Mouse (Mus musculus) ES-Bruce4 (cell line): Measurements from ENCODE around the gene Diexf. TPM values are rescaled to one million over a fixed set of nuclear protein-coding genes. Genes with fewer than 3 reads are reported as not detected.

ENCODE experiments used
- H3K27ac ChIP-seq: 2 replicates; pipeline ENCODE4 v1.5.1; 2012; ENCODE audit warnings: low read length, inconsistent platforms; ENCODE audit not compliant: insufficient read depth
- H3K27me3 ChIP-seq: 2 replicates; pipeline ENCODE4 v1.6.1; 2012; ENCODE audit warnings: mild to moderate bottlenecking, low read length, inconsistent platforms; ENCODE audit not compliant: control insufficient read depth, poor library complexity, insufficient read depth, severe bottlenecking
- H3K36me3 ChIP-seq: 2 replicates; pipeline ENCODE4 v1.6.1; 2012; ENCODE audit warnings: inconsistent platforms, mild to moderate bottlenecking, low read length, moderate library complexity; ENCODE audit not compliant: control insufficient read depth, poor library complexity, insufficient read depth, severe bottlenecking
- H3K4me1 ChIP-seq: one replicate; pipeline ENCODE4 v1.8.1; 2011; ENCODE audit warnings: low read length; ENCODE audit not compliant: control insufficient read depth, insufficient read depth
- H3K4me3 ChIP-seq: 2 replicates; pipeline ENCODE4 v1.5.1; 2011; ENCODE audit warnings: low read depth, mild to moderate bottlenecking, low read length
- H3K9ac ChIP-seq: 2 replicates; pipeline ENCODE4 v1.6.1; 2012; ENCODE audit warnings: low read depth, mild to moderate bottlenecking, inconsistent platforms; ENCODE audit not compliant: poor library complexity, severe bottlenecking
- H3K9me3 ChIP-seq: replicated peaks from 2 replicates; pipeline ENCODE4 v1.6.1; 2012; ENCODE audit warnings: mild to moderate bottlenecking, low read length, inconsistent platforms; ENCODE audit not compliant: control insufficient read depth, poor library complexity, insufficient read depth, severe bottlenecking
- CTCF ChIP-seq: IDR thresholded peaks from one replicate; pipeline ENCODE4 v1.8.1; 2011; ENCODE audit warnings: low read depth, low read length
- EP300 ChIP-seq: IDR thresholded peaks from 2 replicates; pipeline ENCODE4 v1.6.1; 2011; ENCODE audit warnings: low read depth, low read length; ENCODE audit not compliant: insufficient read depth
- POLR2A ChIP-seq: IDR thresholded peaks from one replicate; pipeline ENCODE4 v1.8.1; 2011; ENCODE audit warnings: low read length; ENCODE audit not compliant: insufficient read depth
- polyA plus RNA-seq: library from polyadenylated mRNA; stranded (reverse); fragments of >200 nt; gene quantifications from 2 replicates; pipeline ENCODE4 v1.2.4, GENCODE M21; 2011; ENCODE audit warnings: low read depth; ENCODE audit not compliant: missing spikeins, insufficient read depth, insufficient read length

Gene Diexf
- polyA plus RNA-seq, 1 experiment: 70.6 TPM

DNA sequence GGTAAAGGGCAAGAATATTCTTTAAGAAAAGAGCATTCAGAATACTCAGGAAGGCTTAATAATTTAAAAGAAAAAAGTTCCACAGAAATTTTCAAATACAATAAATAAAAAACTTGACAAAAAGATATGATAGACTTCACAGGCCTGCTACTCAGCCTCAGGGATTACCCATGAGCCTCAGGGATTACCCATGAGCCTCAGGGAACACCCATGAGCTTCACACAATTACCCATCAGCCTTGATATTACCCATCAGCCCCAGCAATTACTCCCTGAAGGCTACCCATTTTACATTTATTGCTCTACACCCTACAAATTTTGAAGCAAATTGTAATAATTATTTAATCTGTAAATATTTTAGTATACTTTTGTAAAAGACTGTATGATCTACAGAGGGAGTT is 2.3 kb upstream of the Diexf start:
- TF ChIP-seq EP300 (no peak), POLR2A (no peak), CTCF (no peak)
- Histone ChIP-seq H3K27me3 (no peaks in the 10 kb centered on the region), H3K9ac (no peak overlapping the region), H3K4me1 (no peaks in the 10 kb centered on the region), H3K27ac (no peak overlapping the region), H3K36me3 (peaks cover 4% of the 10 kb centered on the region; the same call in 1 of the 2 replicates), H3K4me3 (no peak overlapping the region), H3K9me3 (no peaks in the 10 kb centered on the region)

DNA sequence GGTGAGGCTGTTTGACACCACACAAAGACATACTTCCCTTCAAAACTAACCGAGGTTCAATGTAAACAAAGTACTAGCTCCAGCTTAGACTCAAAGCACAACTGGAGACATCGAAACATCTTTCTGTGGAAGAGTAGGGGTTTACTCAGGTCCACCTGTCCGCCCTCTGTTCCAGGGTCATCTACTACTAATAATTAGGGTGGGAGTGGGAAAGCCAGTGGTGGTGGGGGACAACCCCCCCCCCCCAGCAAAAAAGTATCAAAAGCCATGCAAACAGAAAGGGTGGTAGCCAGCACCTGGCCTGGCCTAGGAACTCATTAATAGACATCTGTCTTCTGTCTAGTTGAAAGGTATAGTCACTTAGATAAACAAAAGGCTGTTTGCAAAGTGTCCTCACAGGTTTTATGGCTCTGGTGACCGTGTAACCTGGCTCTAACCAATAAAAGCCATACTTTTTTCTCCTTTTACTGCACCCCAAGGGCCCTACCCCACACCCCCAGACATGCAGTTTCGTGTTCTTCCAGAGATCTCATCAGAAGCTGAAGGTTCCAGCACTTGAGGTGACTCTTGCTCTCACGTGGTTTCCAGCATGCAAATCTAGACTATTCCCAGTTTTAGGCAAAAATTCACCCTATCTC is 1.4 kb upstream of the Diexf start:
- no peaks in the 10 kb centered on the region for H3K9me3 ChIP-seq
- no peaks in the 10 kb centered on the region for H3K27me3 ChIP-seq
- no peak overlapping the region for H3K9ac ChIP-seq
- H3K4me3 ChIP-seq: no peak overlapping the region
- no peak overlapping the region for H3K27ac ChIP-seq
- no peak for TF ChIP-seq POLR2A
- TF ChIP-seq EP300: no peak
- no peak for TF ChIP-seq CTCF
- peaks cover 11% of the 10 kb centered on the region; the same call in 1 of the 2 replicates for H3K36me3 ChIP-seq
- H3K4me1 ChIP-seq: no peaks in the 10 kb centered on the region

DNA sequence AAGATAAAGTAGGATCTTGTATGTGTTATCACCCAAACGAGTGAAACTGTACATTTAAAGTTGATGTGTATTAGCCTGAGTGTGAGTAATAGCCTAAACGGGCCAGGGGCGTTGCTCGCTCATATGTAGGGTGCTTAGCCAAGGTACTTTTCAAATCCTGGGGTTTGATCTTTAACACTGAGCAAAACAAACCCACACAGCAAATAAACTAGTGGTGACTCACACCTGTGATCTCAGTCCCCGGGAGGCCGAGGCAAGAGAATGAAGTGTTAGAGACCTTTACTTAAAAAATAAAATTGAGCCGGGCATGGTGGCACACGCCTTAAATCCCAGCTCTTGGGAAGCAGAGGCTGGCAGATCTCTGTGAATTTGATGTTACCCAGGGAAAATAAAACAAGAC is 767 bp upstream of the Diexf start:
- no peak overlapping the region for H3K27ac ChIP-seq
- no peaks in the 10 kb centered on the region for H3K27me3 ChIP-seq
- no peaks in the 10 kb centered on the region for H3K4me1 ChIP-seq
- no peak overlapping the region for H3K4me3 ChIP-seq
- peaks cover 11% of the 10 kb centered on the region; the same call in 1 of the 2 replicates for H3K36me3 ChIP-seq
- H3K9ac ChIP-seq: peak overlapping the region; percentile 44; the same call in 1 of the 2 replicates
- TF ChIP-seq POLR2A (no peak), CTCF (no peak), EP300 (no peak)
- H3K9me3 ChIP-seq: no peaks in the 10 kb centered on the region

DNA sequence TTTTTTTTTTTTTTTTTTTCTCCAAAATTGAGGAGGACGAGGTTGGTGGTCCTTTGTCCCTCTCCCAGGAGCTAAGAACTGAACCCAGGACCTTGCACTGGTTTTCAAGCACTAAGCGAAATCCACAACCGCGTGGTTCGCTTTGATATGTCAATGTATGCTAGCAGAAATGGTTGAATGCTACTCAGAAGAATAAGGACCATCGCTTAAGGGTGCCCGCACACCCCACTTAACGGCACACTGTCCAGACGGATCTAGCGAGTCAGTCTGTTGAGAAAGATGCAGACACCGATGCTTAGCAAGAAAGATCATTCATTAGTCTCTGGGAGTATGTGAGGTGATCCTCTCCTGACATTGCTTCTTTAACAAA is 369 bp upstream of the Diexf start:
- TF ChIP-seq POLR2A (no peak), EP300 (no peak), CTCF (no peak)
- H3K27me3 ChIP-seq: no peaks in the 10 kb centered on the region
- H3K36me3 ChIP-seq: peaks cover 12% of the 10 kb centered on the region; the same call in 1 of the 2 replicates
- no peak overlapping the region for H3K27ac ChIP-seq
- H3K9me3 ChIP-seq: no peaks in the 10 kb centered on the region
- H3K9ac ChIP-seq: peak overlapping the region; percentile 44
- H3K4me3 ChIP-seq: peak overlapping the region; percentile 70
- no peaks in the 10 kb centered on the region for H3K4me1 ChIP-seq

DNA sequence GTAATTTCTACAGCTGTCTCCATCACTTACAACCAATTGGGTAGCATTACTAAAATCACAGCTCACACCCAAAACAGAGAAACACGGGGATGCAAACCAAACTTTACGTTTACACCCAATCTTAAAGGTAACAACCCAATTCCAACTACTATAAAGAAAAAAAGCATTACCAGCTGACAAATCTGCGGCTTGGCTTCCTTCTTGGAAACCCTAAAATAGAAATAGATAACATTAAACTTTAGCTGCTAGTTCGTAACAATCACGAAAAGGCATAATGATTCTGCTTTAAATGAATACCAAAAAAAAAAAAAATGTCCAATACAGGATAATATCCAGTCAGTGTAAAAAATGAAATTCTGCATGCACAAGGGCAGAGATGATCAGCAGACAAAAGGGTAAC is 751 bp downstream of the Diexf start:
- Histone ChIP-seq H3K9ac (peak overlapping the region; percentile 85), H3K4me3 (peak overlapping the region; percentile 79), H3K9me3 (no peaks in the 10 kb centered on the region), H3K27me3 (no peaks in the 10 kb centered on the region), H3K36me3 (peaks cover 15% of the 10 kb centered on the region; the same call in 1 of the 2 replicates), H3K27ac (no peak overlapping the region), H3K4me1 (no peaks in the 10 kb centered on the region)
- no peak for TF ChIP-seq EP300
- no peak for TF ChIP-seq CTCF
- no peak for TF ChIP-seq POLR2A

DNA sequence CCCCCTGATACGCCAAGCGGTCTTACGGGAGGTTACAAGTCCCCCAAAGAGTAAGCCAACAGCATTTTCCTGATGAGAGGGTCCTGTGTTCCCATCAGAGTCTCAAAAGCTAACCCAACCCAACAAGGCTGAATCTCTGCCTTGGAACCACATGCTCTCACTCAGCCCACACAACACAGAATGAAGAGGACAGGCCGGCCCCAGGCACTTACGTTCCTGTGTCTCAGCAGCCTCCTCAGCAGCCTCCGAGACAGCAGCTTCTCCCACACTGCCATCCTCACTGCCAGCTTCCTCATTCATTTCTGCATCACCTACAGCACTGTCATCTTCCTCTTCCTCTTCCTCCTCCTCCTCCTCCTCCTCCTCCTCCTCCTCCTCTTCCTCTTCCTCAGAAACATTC is 2.0 kb downstream of the Diexf start:
- no peaks in the 10 kb centered on the region for H3K4me1 ChIP-seq
- H3K27me3 ChIP-seq: no peaks in the 10 kb centered on the region
- H3K9ac ChIP-seq: no peak overlapping the region
- H3K27ac ChIP-seq: no peak overlapping the region
- peaks cover 26% of the 10 kb centered on the region for H3K36me3 ChIP-seq
- no peak for TF ChIP-seq CTCF
- no peak for TF ChIP-seq EP300
- no peak for TF ChIP-seq POLR2A
- no peak overlapping the region for H3K4me3 ChIP-seq
- no peaks in the 10 kb centered on the region for H3K9me3 ChIP-seq
